Mouse (Mus musculus): ENCODE measurements around the gene Gm49369.
"Not testable (repeated sequence)": the region's sequence is repeated elsewhere in the genome, so short reads cannot be mapped to it uniquely, and the experiment has no call there.

DNA sequence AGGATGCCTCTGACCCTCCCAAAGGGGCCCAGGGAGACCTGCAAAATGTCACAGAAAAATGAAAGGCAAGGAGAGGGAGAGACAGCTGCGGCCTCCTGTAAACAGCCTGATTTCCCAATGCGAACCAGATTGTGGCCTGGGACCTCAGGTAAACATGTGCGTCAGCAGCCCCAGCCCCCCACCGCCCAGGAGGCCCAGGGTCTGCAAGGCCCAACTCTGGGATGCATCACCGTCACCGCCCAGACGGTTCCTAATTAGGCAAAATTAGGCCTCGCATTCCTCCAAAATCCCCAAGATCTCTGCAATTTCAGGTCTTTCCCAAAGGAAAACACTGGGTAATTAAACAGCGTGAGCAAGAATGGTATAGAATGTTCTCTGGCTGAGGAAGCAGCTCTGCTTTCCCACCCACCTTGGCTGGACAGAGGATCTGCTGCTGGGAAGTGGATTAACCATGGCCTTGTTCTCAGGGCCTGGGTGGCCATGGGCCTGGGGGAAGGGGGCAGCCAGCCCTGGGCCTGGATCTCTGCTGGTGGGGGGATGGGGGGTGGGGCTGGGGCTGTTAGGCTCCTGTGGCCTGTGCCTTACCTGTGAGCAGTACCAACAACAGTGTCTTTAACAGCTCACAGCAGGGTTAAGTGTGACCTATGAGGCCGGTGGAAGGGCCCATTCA lies 60.7 kb downstream of the Gm49369 start:
- TF ChIP-seq USF1 (IDR thresholded peaks at IDR 0.05; ENCODE audit: low read depth); POLR2A (IDR thresholded peaks at IDR 0.05; ENCODE audit: insufficient read length, low read depth); SRF (IDR thresholded peaks at IDR 0.05; ENCODE audit: control insufficient read depth, insufficient read length, low read depth); POLR2AphosphoS2 (IDR thresholded peaks at IDR 0.05; ENCODE audit: insufficient read length, low read depth); CEBPB (IDR thresholded peaks at IDR 0.05; ENCODE audit: insufficient read depth, poor library complexity, severe bottlenecking); MYOG (IDR thresholded peaks at IDR 0.05; ENCODE audit: control insufficient read depth in 1 of 3, insufficient read depth in 1 of 3, insufficient read length in 2 of 3, low read depth in 2 of 3); E2F4 (IDR thresholded peaks at IDR 0.05; ENCODE audit: insufficient read depth); MYOD1 (IDR thresholded peaks at IDR 0.05; ENCODE audit: control insufficient read depth in 1 of 3, insufficient read length in 2 of 3, low read depth in 2 of 3); TCF3 (IDR thresholded peaks at IDR 0.05; ENCODE audit: insufficient read length, low read depth); MAX (IDR thresholded peaks at IDR 0.05; ENCODE audit: low read depth): not testable (repeated sequence)

Measured in myocyte (in vitro differentiated cells).